ENCODE assay signal across 8 mouse cellular contexts in the genomic region with DNA sequence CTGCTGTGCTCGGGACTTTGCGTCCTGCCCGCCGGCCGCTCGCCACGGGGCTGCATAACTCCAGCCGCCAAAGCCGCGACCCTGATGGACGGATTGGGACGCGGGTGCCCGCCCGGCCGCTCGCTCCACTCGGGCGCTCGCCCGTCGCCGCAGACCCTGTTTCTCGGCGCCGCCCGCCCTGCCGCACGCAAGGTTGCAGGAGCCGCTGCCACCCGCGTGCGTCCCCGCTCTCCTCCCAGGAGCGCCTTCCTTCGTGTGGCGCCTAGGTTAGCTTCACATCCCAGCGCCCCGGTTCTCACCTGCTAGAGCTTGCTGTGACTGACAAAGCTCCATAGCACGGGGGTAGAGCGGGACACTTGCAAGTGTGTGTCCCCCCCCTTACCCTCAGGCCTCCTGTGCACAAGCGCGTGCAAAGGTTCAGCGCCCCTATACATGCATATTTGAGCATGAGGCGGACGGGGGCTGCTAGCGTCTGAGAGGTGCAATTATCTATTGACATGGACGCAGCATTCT. TPM values are rescaled to one million over a fixed set of nuclear protein-coding genes. Genes with fewer than 3 reads are reported as not detected.
DNase-seq lines count a peak whose midpoint lies in the region; ATAC-seq and TF ChIP-seq lines count a peak whose summit lies in the region.

Gene Plekhn1, minus strand, starts transcription at position 157 of the 513 bp plus-strand sequence.

- TF ChIP-seq POLR2A in bone marrow macrophage, adult 2 months (IDR thresholded peaks at IDR 0.05; ENCODE audit: borderline replicate concordance, low read depth, low read length): no peak

- peak within 1 kb of the TSS; percentile 74 for H3K27ac ChIP-seq in bone marrow macrophage, adult 2 months (ENCODE audit: insufficient read depth, low read depth, low read length)
- peak within 1 kb of the TSS; percentile 75 for H3K27ac ChIP-seq in heart, embryonic 12.5 days (ENCODE audit: poor library complexity, severe bottlenecking)
- peak within 1 kb of the TSS; percentile 77 for H3K27ac ChIP-seq in kidney, embryonic 16.5 days (ENCODE audit: low read length)
- peak within 1 kb of the TSS; percentile 97 for H3K27ac ChIP-seq in liver, embryonic 13.5 days
- peak within 1 kb of the TSS; percentile 93 for H3K27ac ChIP-seq in stomach, embryonic 15.5 days

- peaks cover 57% of the 10 kb centered on the region for H3K36me3 ChIP-seq in heart, embryonic 12.5 days
- H3K36me3 ChIP-seq in kidney, embryonic 16.5 days (ENCODE audit: insufficient read depth, low read length): peaks cover 52% of the 10 kb centered on the region
- peaks cover 68% of the 10 kb centered on the region for H3K36me3 ChIP-seq in liver, embryonic 13.5 days
- peaks cover 27% of the 10 kb centered on the region for H3K36me3 ChIP-seq in stomach, embryonic 15.5 days

- no peaks in the 10 kb centered on the region for H3K9me3 ChIP-seq in heart, embryonic 12.5 days (replicated peaks)
- H3K9me3 ChIP-seq in kidney, embryonic 16.5 days (ENCODE audit: low read length): no peaks in the 10 kb centered on the region
- no peaks in the 10 kb centered on the region for H3K9me3 ChIP-seq in liver, embryonic 13.5 days (replicated peaks)
- no peaks in the 10 kb centered on the region for H3K9me3 ChIP-seq in stomach, embryonic 15.5 days

- H3K4me2 ChIP-seq in heart, embryonic 12.5 days: peak within 1 kb of the TSS; percentile 96
- H3K4me2 ChIP-seq in kidney, embryonic 16.5 days (replicated peaks; ENCODE audit: low read depth, low read length): peak within 1 kb of the TSS; percentile 93
- peak within 1 kb of the TSS; percentile 99 for H3K4me2 ChIP-seq in liver, embryonic 13.5 days
- peak within 1 kb of the TSS; percentile 95 for H3K4me2 ChIP-seq in stomach, embryonic 15.5 days

- under 1% methylated on average over 29 of the region's 48 CpGs for WGBS in heart, embryonic 12.5 days
- WGBS in kidney, embryonic 16.5 days: under 1% methylated on average over 44 of the region's 48 CpGs
- WGBS in liver, embryonic 13.5 days (ENCODE audit: insufficient replicate concordance): under 1% methylated on average over 42 of the region's 48 CpGs
- under 1% methylated on average over 41 of the region's 48 CpGs for WGBS in stomach, embryonic 15.5 days

- peak within 1 kb of the TSS; percentile 95 for H3K4me3 ChIP-seq in bone marrow macrophage, adult 2 months (ENCODE audit: insufficient read depth, low read length)
- H3K4me3 ChIP-seq in heart, embryonic 12.5 days: peak within 1 kb of the TSS; percentile 89
- H3K4me3 ChIP-seq in kidney, embryonic 16.5 days (ENCODE audit: low read length): peak within 1 kb of the TSS; percentile 94
- peak within 1 kb of the TSS; percentile 87 for H3K4me3 ChIP-seq in liver, embryonic 13.5 days (replicated peaks)
- H3K4me3 ChIP-seq in stomach, embryonic 15.5 days (replicated peaks): peak within 1 kb of the TSS; percentile 79

- peak; percentile 60 for DNase-seq in liver, embryonic 13.5 days
- DNase-seq in natural killer cell, adult 2 months (ENCODE audit: low spot score in 2 of 2): peak; percentile 53 to 69

- H3K4me1 ChIP-seq in bone marrow macrophage, adult 2 months (ENCODE audit: control insufficient read depth, insufficient read depth, low read length): peaks cover 3% of the 10 kb centered on the region
- peaks cover 15% of the 10 kb centered on the region for H3K4me1 ChIP-seq in heart, embryonic 12.5 days (replicated peaks)
- peaks cover 17% of the 10 kb centered on the region for H3K4me1 ChIP-seq in kidney, embryonic 16.5 days (ENCODE audit: insufficient read depth, low read length)
- peaks cover 43% of the 10 kb centered on the region for H3K4me1 ChIP-seq in liver, embryonic 13.5 days (replicated peaks)
- H3K4me1 ChIP-seq in stomach, embryonic 15.5 days: peaks cover 16% of the 10 kb centered on the region

- H3K27me3 ChIP-seq in heart, embryonic 12.5 days (replicated peaks): no peaks in the 10 kb centered on the region; the same call in 1 of the 2 replicates
- no peaks in the 10 kb centered on the region for H3K27me3 ChIP-seq in kidney, embryonic 16.5 days (ENCODE audit: insufficient read depth, low read length)
- no peaks in the 10 kb centered on the region for H3K27me3 ChIP-seq in liver, embryonic 13.5 days
- H3K27me3 ChIP-seq in stomach, embryonic 15.5 days (replicated peaks): no peaks in the 10 kb centered on the region

- ATAC-seq in CD4-positive, CD25-positive, alpha-beta regulatory T cell, adult 4 months: peak; percentile 42
- ATAC-seq in erythroblast, adult 5-6 weeks (replicated peaks; ENCODE audit: low FRiP score, poor library complexity, severe bottlenecking): peak; percentile 45
- ATAC-seq in heart, embryonic 12.5 days (ENCODE audit: insufficient number of reproducible peaks, low FRiP score): peak; percentile 48
- peak; percentile 31 for ATAC-seq in kidney, embryonic 16.5 days (ENCODE audit: low FRiP score, low TSS enrichment)
- peak; percentile 47 for ATAC-seq in liver, embryonic 13.5 days (ENCODE audit: low read depth)
- ATAC-seq in stomach, embryonic 15.5 days (ENCODE audit: insufficient read depth, low FRiP score, low read depth): peak; percentile 19; the same call in 1 of the 2 replicates

- H3K9ac ChIP-seq in heart, embryonic 12.5 days: peak within 1 kb of the TSS; percentile 88
- peak within 1 kb of the TSS; percentile 80 for H3K9ac ChIP-seq in kidney, embryonic 16.5 days (replicated peaks; ENCODE audit: low read length)
- H3K9ac ChIP-seq in liver, embryonic 13.5 days: peak within 1 kb of the TSS; percentile 87
- peak within 1 kb of the TSS; percentile 48 for H3K9ac ChIP-seq in stomach, embryonic 15.5 days

- TF ChIP-seq CTCF in bone marrow macrophage, adult 2 months (IDR thresholded peaks at IDR 0.05; ENCODE audit: low read depth, low read length): no peak

RNA-seq across cellular contexts. Expression of gene Plekhn1, which starts in this region (rescaled TPM):
- 1 to 10 TPM; 8.3 to 9.0 TPM for polyA plus RNA-seq in CD4-positive, CD25-positive, alpha-beta regulatory T cell, adult 4 months (2017; shearing (Covaris generic))
- 41.6 and 44.9 TPM in 2 replicates for polyA plus RNA-seq in bone marrow macrophage, adult 2 months (2012; ENCODE audit: insufficient read depth, insufficient read length, missing spikeins)
- total RNA-seq in erythroblast, adult 5-6 weeks (2015; ENCODE audit: low replicate concordance): 11.0 and 11.1 TPM in 2 replicates
- total RNA-seq in erythroblast, adult 5-6 weeks (2017; ENCODE audit: low replicate concordance): 9.9 and 12.8 TPM in 2 replicates
- polyA plus RNA-seq in heart, embryonic 12.5 days (2016; fragmentation: Nextera tagmentation; extraction: Ambion mirVana): 18.0 and 18.2 TPM in 2 replicates
- polyA plus RNA-seq in kidney, embryonic 16.5 days (2015; fragmentation: Nextera tagmentation; extraction: Ambion mirVana): 22.3 and 24.1 TPM in 2 replicates
- polyA plus RNA-seq in liver, embryonic 13.5 days (2015; fragmentation: Nextera tagmentation; extraction: Ambion mirVana): 4.0 and 4.1 TPM in 2 replicates
- polyA plus RNA-seq in stomach, embryonic 15.5 days (2015; fragmentation: Nextera tagmentation; extraction: Ambion mirVana): 20.0 and 22.1 TPM in 2 replicates

Comparison
In these comparisons a context has a peak if more than half of its experiments do, and no peak if none do; other contexts are left out.
1. Peak in every context shown above with its lines: DNase-seq, ATAC-seq, H3K4me3 ChIP-seq and H3K27ac ChIP-seq.